Mouse (Mus musculus) midbrain, embryonic 14.5 days (tissue): ENCODE measurements at regions not wholly inside any gene's neighbourhood (a gene's known extent, or its start where the extent isn't known, plus 50 kb on each side); places are given as distances from the start of the nearest gene placed in this dataset.
"Not testable (repeated sequence)": the region's sequence is repeated elsewhere in the genome, so short reads cannot be mapped to it uniquely, and the experiment has no call there.

Experiments
- ATAC-seq: fragments of 200-750 bp; cut with Nextera tagmentation; 2 replicates; pipeline ENCODE4 v1.8.0; 2017; ENCODE audit warnings: moderate number of reproducible peaks, moderate library complexity; ENCODE audit not compliant: low FRiP score, low TSS enrichment
- DNase-seq: peaks from one replicate; pipeline ENCODE4 v3.0.0-alpha.2; 2015
- H3K27ac ChIP-seq: fragments of 300-500 bp; sonication (generic); replicated peaks from 2 replicates; pipeline ENCODE4 v1.5.1; 2014; ENCODE audit warnings: mild to moderate bottlenecking, low read depth, low read length, moderate library complexity
- H3K27me3 ChIP-seq: fragments of 300-500 bp; sonication (generic); 2 replicates; pipeline ENCODE4 v1.6.1; 2014; ENCODE audit warnings: low read length, control low read depth, mixed read lengths; ENCODE audit not compliant: control insufficient read depth, insufficient read depth
- H3K36me3 ChIP-seq: fragments of 300-500 bp; sonication (generic); 2 replicates; pipeline ENCODE4 v1.6.1; 2014; ENCODE audit warnings: low read length, control low read depth; ENCODE audit not compliant: control insufficient read depth, insufficient read depth
- H3K4me1 ChIP-seq: fragments of 300-500 bp; sonication (generic); 2 replicates; pipeline ENCODE4 v1.6.1; 2014; ENCODE audit warnings: mild to moderate bottlenecking, antibody characterized with exemption, low read length, control low read depth; ENCODE audit not compliant: control insufficient read depth, insufficient read depth
- H3K4me2 ChIP-seq: fragments of 300-500 bp; sonication (generic); 2 replicates; pipeline ENCODE4 v1.6.1; 2014; ENCODE audit warnings: mild to moderate bottlenecking, low read length, moderate library complexity
- H3K4me3 ChIP-seq: fragments of 300-500 bp; sonication (generic); replicated peaks from 2 replicates; pipeline ENCODE4 v1.5.1; 2014; ENCODE audit warnings: low read depth, low read length
- H3K9ac ChIP-seq: fragments of 300-500 bp; sonication (generic); replicated peaks from 2 replicates; pipeline ENCODE4 v1.6.1; 2014; ENCODE audit warnings: mild to moderate bottlenecking, low read length, moderate library complexity
- H3K9me3 ChIP-seq: fragments of 300-500 bp; sonication (generic); 2 replicates; pipeline ENCODE4 v1.6.1; 2016; ENCODE audit warnings: low read length, control low read depth, mixed read lengths; ENCODE audit not compliant: control insufficient read depth
- WGBS: fragments of 180-500 bp; shearing (Covaris S2); extraction: QIAGEN DNeasy Blood & Tissue Kit; methylation state at CpG from one replicate; pipeline ENCODE4 v1.1.7; 2014; 5-methylcytosine and 5-hydroxymethylcytosine counted together

DNA sequence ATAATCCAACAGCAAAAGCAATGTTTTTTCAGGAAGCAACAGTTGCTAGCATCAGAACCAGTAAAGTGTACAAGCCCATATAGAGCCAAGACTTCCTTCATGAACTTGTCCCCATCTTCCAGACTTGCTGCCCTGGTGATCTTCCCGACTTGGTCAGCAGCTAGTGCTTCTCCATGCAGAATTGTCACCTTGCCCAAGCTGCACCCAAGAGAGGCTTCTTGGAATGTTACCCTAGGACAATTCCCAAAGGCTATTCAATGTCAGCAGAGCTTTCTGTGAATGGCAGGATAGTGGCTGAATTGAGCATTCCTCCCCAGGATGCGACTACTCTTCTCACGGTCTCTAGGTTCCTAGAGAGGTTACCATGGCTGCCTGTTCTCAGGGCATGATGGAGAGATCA lies 479.6 kb upstream of the BB014433 start:
- no peak overlapping the region for H3K4me3 ChIP-seq
- no peaks in the 10 kb centered on the region for H3K9me3 ChIP-seq
- no peak overlapping the region for H3K4me2 ChIP-seq
- no peak for DNase-seq
- H3K27ac ChIP-seq = no peak overlapping the region
- H3K9ac ChIP-seq = no peak overlapping the region
- WGBS = 93% methylated on average over 3 of the region's 3 CpGs
- ATAC-seq = no peak
- no peaks in the 10 kb centered on the region for H3K4me1 ChIP-seq
- no peaks in the 10 kb centered on the region for H3K36me3 ChIP-seq
- no peaks in the 10 kb centered on the region for H3K27me3 ChIP-seq

DNA sequence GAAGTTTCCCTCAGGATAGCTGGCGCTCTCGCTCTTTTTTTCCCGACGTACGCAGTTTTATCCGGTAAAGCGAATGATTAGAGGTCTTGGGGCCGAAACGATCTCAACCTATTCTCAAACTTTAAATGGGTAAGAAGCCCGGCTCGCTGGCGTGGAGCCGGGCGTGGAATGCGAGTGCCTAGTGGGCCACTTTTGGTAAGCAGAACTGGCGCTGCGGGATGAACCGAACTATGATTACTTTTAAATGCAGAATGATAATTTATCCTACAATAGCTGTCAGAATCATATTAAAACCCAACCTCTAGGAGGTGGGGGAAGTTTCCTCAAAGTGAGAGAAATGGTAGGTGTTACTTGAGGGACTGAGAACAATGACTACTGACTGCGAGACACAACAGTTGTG lies 474.0 kb upstream of the BB014433 start:
- not testable (repeated sequence) for H3K9ac ChIP-seq, ATAC-seq, H3K36me3 ChIP-seq, H3K4me3 ChIP-seq, H3K4me1 ChIP-seq, H3K27me3 ChIP-seq, H3K9me3 ChIP-seq, DNase-seq, H3K27ac ChIP-seq, H3K4me2 ChIP-seq
- WGBS = 77% methylated on average over 17 of the region's 19 CpGs

DNA sequence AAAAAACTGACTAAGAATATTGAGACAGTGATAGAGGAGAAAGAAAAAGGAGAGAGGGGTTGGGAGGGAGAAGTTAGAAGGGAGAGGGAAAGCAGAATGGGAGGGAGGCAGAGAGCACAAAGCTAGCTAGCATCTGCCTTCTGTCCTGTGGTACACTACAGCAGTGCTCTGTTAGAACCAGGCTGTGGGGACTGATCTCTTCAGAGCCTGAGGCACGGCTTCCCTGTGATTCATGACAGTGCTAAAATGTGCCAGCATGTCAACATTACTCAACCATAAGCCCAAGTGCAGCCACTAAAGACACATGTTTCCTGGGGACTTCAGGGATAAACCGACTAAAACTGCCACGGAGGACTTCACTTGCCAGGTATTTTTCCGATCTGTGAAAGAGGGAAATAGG lies 455.1 kb upstream of the BB014433 start:
- ATAC-seq (no peak), DNase-seq (no peak)
- WGBS = 89% methylated on average over 4 of the region's 4 CpGs
- Histone ChIP-seq H3K4me1 (no peaks in the 10 kb centered on the region), H3K27ac (no peak overlapping the region), H3K4me3 (no peak overlapping the region), H3K9ac (no peak overlapping the region), H3K36me3 (no peaks in the 10 kb centered on the region), H3K27me3 (no peaks in the 10 kb centered on the region), H3K9me3 (no peaks in the 10 kb centered on the region), H3K4me2 (no peak overlapping the region)

DNA sequence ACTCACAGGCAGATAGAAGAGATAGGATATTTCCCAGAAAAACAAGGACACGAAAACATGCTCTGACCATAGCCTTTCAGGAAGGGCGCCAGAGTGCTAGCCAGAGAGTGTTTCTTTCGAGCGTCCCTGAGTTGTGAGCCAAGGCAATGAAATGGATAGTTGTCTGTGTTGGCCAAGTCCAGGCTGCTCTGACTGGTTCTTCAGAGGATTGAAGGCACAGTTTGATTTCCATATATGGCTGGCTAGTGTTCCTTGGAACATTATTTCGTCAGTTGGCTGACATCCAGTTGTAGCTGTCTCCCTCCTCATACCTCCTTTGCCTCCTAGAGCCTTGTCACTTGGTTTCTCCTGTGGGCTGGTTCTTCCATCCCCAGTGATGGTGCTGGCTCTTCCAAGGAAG lies 451.7 kb upstream of the BB014433 start:
- no peaks in the 10 kb centered on the region for H3K4me1 ChIP-seq
- 89% methylated on average over 5 of the region's 5 CpGs for WGBS
- no peaks in the 10 kb centered on the region for H3K9me3 ChIP-seq
- H3K4me2 ChIP-seq = no peak overlapping the region
- DNase-seq = no peak
- no peak overlapping the region for H3K9ac ChIP-seq
- H3K36me3 ChIP-seq = no peaks in the 10 kb centered on the region
- H3K4me3 ChIP-seq = no peak overlapping the region
- no peak for ATAC-seq
- H3K27ac ChIP-seq = no peak overlapping the region
- H3K27me3 ChIP-seq = no peaks in the 10 kb centered on the region

DNA sequence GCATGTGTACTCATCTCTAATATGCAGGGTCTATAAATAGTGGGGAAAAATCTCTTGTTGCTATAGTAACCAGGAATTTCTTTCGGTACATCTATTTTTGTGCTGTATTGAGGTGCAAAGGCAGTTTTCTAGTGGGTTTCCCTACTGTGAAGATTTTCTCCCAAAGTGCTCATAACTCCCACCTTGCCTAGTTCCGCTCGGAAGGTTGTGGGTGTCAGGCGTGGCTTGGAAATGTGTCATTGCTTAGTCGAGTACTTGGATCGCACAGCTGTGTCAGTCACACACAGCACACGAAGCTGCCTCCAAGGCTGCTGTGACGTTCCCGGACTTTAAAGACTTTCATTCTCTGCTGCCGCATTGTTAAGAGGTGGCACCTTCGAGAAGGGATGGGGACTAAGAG lies 450.4 kb upstream of the BB014433 start:
- Histone ChIP-seq H3K27ac (0 out of 2 replicates have a peak overlapping the region, but pooled peaks have one; percentile 20), H3K4me3 (no peak overlapping the region), H3K4me2 (no peak overlapping the region), H3K4me1 (no peaks in the 10 kb centered on the region), H3K27me3 (no peaks in the 10 kb centered on the region), H3K9ac (no peak overlapping the region), H3K9me3 (no peaks in the 10 kb centered on the region), H3K36me3 (no peaks in the 10 kb centered on the region)
- no peak for ATAC-seq
- 79% methylated on average over 11 of the region's 11 CpGs for WGBS
- peak; percentile 39 for DNase-seq

DNA sequence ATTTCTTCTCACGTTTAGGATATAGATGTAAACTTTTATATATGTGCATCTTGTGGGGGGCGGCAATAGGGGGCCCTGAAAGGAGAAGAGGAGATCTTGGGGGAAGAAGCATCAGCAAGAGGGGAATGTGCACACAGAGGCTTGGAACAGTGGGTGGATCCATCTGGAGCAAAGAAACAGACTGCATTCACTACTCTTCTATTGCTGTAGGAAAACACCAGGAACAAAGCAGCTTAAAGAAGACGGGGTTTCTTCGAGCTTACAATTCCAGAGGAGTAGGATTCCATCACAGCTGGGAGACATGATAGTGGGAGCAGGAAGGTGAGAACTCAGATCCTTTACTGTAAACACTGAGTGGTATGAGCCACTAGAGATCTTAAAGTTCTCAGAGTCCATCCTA lies 444.9 kb upstream of the BB014433 start:
- no peak overlapping the region for H3K9ac ChIP-seq
- H3K4me3 ChIP-seq = no peak overlapping the region
- H3K4me1 ChIP-seq = no peaks in the 10 kb centered on the region
- no peaks in the 10 kb centered on the region for H3K36me3 ChIP-seq
- no peaks in the 10 kb centered on the region for H3K9me3 ChIP-seq
- no peak overlapping the region for H3K4me2 ChIP-seq
- ATAC-seq = no peak
- DNase-seq = no peak
- no peak overlapping the region for H3K27ac ChIP-seq
- no peaks in the 10 kb centered on the region for H3K27me3 ChIP-seq
- WGBS = 89% methylated on average over 4 of the region's 4 CpGs

DNA sequence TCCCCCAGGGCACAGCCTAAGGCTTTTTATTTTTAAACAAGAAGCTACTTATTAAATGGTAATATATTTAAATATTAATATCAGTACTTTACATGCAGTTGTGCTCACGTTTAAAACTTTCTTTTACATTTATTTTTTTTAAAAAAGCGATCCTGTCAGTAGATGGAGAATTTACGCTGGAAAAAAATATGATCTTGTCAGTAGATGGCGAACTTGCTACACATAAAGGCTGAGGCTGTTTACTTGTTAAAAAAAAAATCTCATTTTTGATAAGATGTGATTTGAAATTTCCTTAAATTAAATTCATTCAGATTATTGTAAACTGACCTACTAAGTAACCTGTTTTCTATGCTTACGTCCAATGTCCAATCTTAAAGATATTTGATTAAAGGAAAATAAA lies 441.7 kb upstream of the BB014433 start:
- no peak overlapping the region for H3K4me3 ChIP-seq
- H3K9me3 ChIP-seq = no peaks in the 10 kb centered on the region
- no peaks in the 10 kb centered on the region for H3K36me3 ChIP-seq
- no peaks in the 10 kb centered on the region for H3K27me3 ChIP-seq
- H3K4me1 ChIP-seq = no peaks in the 10 kb centered on the region
- no peak overlapping the region for H3K27ac ChIP-seq
- ATAC-seq (no peak), DNase-seq (peak; percentile 70)
- H3K9ac ChIP-seq = no peak overlapping the region
- WGBS = 68% methylated on average over 5 of the region's 5 CpGs
- H3K4me2 ChIP-seq = no peak overlapping the region

DNA sequence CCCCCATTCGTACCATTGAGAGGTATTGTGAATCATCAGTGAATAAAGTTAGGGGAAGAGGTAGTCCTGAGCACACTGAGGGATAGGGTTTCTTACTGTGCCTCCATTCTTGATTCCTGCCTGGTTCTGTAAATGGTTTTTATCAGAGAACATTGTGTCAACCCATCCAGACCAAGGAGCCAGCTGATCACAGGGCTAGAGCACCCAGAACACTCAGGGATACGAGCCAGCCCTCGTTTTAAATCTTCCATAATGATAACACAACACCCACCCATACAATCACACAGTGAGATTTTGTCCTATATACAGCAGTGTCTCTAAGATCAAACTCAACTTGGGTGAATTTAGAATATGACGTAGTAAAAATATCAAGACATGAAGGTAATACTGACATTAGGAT lies 424.7 kb upstream of the BB014433 start:
- H3K27me3 ChIP-seq = no peaks in the 10 kb centered on the region
- H3K27ac ChIP-seq = no peak overlapping the region
- no peaks in the 10 kb centered on the region for H3K36me3 ChIP-seq
- no peaks in the 10 kb centered on the region for H3K9me3 ChIP-seq
- no peak overlapping the region for H3K4me2 ChIP-seq
- DNase-seq (no peak), ATAC-seq (no peak)
- no peak overlapping the region for H3K4me3 ChIP-seq
- H3K9ac ChIP-seq = no peak overlapping the region
- WGBS = 85% methylated on average over 4 of the region's 4 CpGs
- H3K4me1 ChIP-seq = no peaks in the 10 kb centered on the region

DNA sequence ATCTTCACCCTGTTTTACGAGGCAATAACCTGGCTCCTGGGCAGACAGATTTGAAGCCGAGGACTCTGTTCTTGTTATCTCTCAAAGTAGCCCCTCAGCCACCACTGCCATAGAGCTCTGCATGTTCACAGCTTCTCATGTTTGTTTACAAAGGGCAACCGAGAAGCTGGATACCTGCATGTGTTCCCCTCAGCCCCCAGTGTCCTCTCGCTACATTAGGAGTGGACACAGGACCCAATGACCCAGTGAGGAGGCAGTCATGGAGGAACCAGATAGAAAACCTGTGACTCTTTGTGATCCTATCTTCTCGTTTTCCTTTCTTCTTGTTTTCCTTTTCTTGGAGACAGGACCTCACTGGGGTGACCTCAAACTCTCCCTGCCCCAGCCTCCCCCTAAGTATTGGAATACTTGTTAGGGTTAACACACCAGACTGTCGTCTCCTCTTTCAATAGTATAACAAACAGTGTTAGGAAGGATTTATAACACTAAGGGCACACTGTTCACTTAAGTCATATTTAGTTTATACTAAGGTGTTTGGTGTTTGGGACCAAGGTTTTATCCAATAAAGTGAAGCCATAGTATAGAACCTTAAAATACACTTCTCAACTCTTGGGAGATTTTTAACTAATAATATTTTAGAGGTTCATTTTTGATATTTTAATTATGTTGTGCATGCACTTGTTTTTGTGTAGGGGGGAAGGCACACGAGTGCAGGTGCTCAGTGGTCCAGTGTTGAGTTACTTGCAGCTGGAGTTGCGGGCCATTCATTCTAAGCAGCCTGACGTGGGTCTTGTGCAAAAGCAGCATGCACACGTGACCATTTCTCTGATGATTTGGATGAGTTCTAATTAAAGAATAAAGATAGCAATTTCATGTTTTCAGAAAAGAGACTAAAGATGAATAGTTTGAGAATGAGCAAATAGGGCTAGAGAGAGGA lies 422.9 kb upstream of the BB014433 start:
- Histone ChIP-seq H3K9ac (no peak overlapping the region), H3K4me1 (no peaks in the 10 kb centered on the region), H3K9me3 (no peaks in the 10 kb centered on the region), H3K4me2 (no peak overlapping the region), H3K36me3 (no peaks in the 10 kb centered on the region), H3K27ac (no peak overlapping the region), H3K27me3 (no peaks in the 10 kb centered on the region), H3K4me3 (no peak overlapping the region)
- DNase-seq = no peak
- ATAC-seq = no peak
- WGBS = 88% methylated on average over 10 of the region's 10 CpGs
